Mouse (Mus musculus): Measurements from ENCODE around the gene Sele. TPM values are rescaled to one million over a fixed set of nuclear protein-coding genes. Genes with fewer than 3 reads are reported as not detected.

Sele gene
- polyA plus RNA-seq, 1 experiment from 2014 or later: not detected

- no peaks in the 10 kb centered on the region for H3K4me1 ChIP-seq (ENCODE audit: control insufficient read depth, insufficient read depth, low read length)
- no peak overlapping the region for H3K9ac ChIP-seq (replicated peaks; ENCODE audit: low read depth, low read length)
- H3K27ac ChIP-seq (ENCODE audit: low read length): no peak overlapping the region
- H3K27me3 ChIP-seq (ENCODE audit: control insufficient read depth, insufficient read depth, low read length): no peaks in the 10 kb centered on the region
- no peaks in the 10 kb centered on the region for H3K9me3 ChIP-seq (ENCODE audit: control insufficient read depth, low read depth, low read length)
- no peak overlapping the region for H3K4me3 ChIP-seq (ENCODE audit: low read depth, low read length)
- no peaks in the 10 kb centered on the region for H3K36me3 ChIP-seq (ENCODE audit: control insufficient read depth, insufficient read depth, low read length)
- WGBS: 22% methylated on average over 6 of the region's 6 CpGs
- no peak for ATAC-seq (ENCODE audit: insufficient number of reproducible peaks, insufficient read depth, low FRiP score, low read depth)
- H3K4me2 ChIP-seq (replicated peaks; ENCODE audit: low read depth, low read length): no peak overlapping the region
Observed at GRCm38 (mm10) chr1:164096780-164097179, 48.7 kb downstream of the Sele start.

- Histone ChIP-seq H3K4me3 (ENCODE audit: low read depth, low read length) (no peak overlapping the region), H3K9me3 (ENCODE audit: control insufficient read depth, low read depth, low read length) (no peaks in the 10 kb centered on the region), H3K4me2 (replicated peaks; ENCODE audit: low read depth, low read length) (no peak overlapping the region), H3K9ac (replicated peaks; ENCODE audit: low read depth, low read length) (no peak overlapping the region), H3K27ac (ENCODE audit: low read length) (no peak overlapping the region), H3K36me3 (ENCODE audit: control insufficient read depth, insufficient read depth, low read length) (no peaks in the 10 kb centered on the region), H3K27me3 (ENCODE audit: control insufficient read depth, insufficient read depth, low read length) (no peaks in the 10 kb centered on the region), H3K4me1 (ENCODE audit: control insufficient read depth, insufficient read depth, low read length) (no peaks in the 10 kb centered on the region)
- 78% methylated on average over 2 of the region's 2 CpGs for WGBS
- no peak for ATAC-seq (ENCODE audit: insufficient number of reproducible peaks, insufficient read depth, low FRiP score, low read depth)
Observed at GRCm38 (mm10) chr1:164097911-164098310, 49.9 kb downstream of the Sele start.

- no peak overlapping the region for H3K27ac ChIP-seq (ENCODE audit: low read length)
- H3K4me1 ChIP-seq (ENCODE audit: control insufficient read depth, insufficient read depth, low read length): no peaks in the 10 kb centered on the region
- no peak overlapping the region for H3K4me2 ChIP-seq (replicated peaks; ENCODE audit: low read depth, low read length)
- H3K9me3 ChIP-seq (ENCODE audit: control insufficient read depth, low read depth, low read length): no peaks in the 10 kb centered on the region
- H3K27me3 ChIP-seq (ENCODE audit: control insufficient read depth, insufficient read depth, low read length): no peaks in the 10 kb centered on the region
- 72% methylated on average over 2 of the region's 2 CpGs for WGBS
- no peak for ATAC-seq (ENCODE audit: insufficient number of reproducible peaks, insufficient read depth, low FRiP score, low read depth)
- no peaks in the 10 kb centered on the region for H3K36me3 ChIP-seq (ENCODE audit: control insufficient read depth, insufficient read depth, low read length)
- H3K9ac ChIP-seq (replicated peaks; ENCODE audit: low read depth, low read length): no peak overlapping the region
- no peak overlapping the region for H3K4me3 ChIP-seq (ENCODE audit: low read depth, low read length)
Observed at GRCm38 (mm10) chr1:164098372-164098771, 50.3 kb downstream of the Sele start.

Other genes with a start within 250 kb of the Sele start
- 16.6 and 22.6 TPM in 2 replicates for gene Scyl3, start 119.1 kb upstream of the Sele start, polyA plus RNA-seq (2014; fragmentation: Nextera tagmentation; extraction: Ambion mirVana)
- 22.2 and 24.3 TPM in 2 replicates for gene BC055324, start 53.4 kb upstream of the Sele start, polyA plus RNA-seq (2014; fragmentation: Nextera tagmentation; extraction: Ambion mirVana)
- gene Mettl18, start 53.3 kb upstream of the Sele start, polyA plus RNA-seq (2014; fragmentation: Nextera tagmentation; extraction: Ambion mirVana): 8.4 and 10.5 TPM in 2 replicates
- gene Sell, start 13.7 kb downstream of the Sele start, polyA plus RNA-seq (2014; fragmentation: Nextera tagmentation; extraction: Ambion mirVana): 0.41 and 0.63 TPM in 2 replicates
- gene Selp, start 67.0 kb downstream of the Sele start, polyA plus RNA-seq (2014; fragmentation: Nextera tagmentation; extraction: Ambion mirVana): not detected in 2 replicates
- 0.54 and 0.70 TPM in 2 replicates for gene F5, start 103.6 kb downstream of the Sele start, polyA plus RNA-seq (2014; fragmentation: Nextera tagmentation; extraction: Ambion mirVana)
- gene Slc19a2, start 200.8 kb downstream of the Sele start, polyA plus RNA-seq (2014; fragmentation: Nextera tagmentation; extraction: Ambion mirVana): 13.8 and 14.2 TPM in 2 replicates
- gene Ccdc181, start 227.4 kb downstream of the Sele start, polyA plus RNA-seq (2014; fragmentation: Nextera tagmentation; extraction: Ambion mirVana): 11.8 and 12.2 TPM in 2 replicates

All from stomach, embryonic 14.5 days (tissue).